In the genomic region with DNA sequence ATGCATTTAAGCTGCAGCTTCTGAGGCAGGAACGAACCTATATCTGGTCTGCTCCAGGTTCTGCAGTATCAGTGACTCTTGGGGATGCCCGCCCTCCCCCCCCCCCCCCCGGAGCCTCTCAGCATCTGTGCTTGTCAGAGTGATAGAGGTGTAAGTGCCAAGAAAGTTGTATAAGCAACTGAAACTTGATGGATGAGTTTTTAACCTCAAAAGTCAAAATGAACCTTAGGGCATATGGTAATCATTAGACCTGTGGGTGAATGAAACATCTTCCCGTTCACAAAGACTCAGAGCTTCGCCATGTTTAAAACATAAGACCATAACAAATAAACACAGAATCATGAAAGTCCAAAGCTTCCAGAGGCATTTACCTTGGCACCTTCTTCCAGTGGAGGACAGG, we compare ENCODE assay signal across 23 mouse cellular contexts.
A peak's percentile ranks its signal among the peaks of the same experiment; 100 is the strongest.
DNase-seq lines count a peak whose midpoint lies in the region; ATAC-seq and TF ChIP-seq lines count a peak whose summit lies in the region.
"Had no signal": no experiment of that assay in that cellular context is flagged by ENCODE, and none has a peak within 500 bp of the region (broad histone marks: within the 10 kb centered on the region; RNA-seq: fewer than 3 reads in every experiment).

No protein-coding gene starts in this region.

- 69% methylated on average over 5 of the region's 5 CpGs for WGBS in kidney, embryonic 16.5 days
- 69% methylated on average over 5 of the region's 5 CpGs for WGBS in kidney, embryonic 15.5 days
- WGBS in embryonic facial prominence, embryonic 11.5 days: 56% methylated on average over 5 of the region's 5 CpGs
- 79% methylated on average over 5 of the region's 5 CpGs for WGBS in liver, postnatal 0 days (ENCODE audit: insufficient replicate concordance)

- DNase-seq in heart, adult 11 months: peak; percentile 1
- DNase-seq in heart, postnatal 25 days (ENCODE audit: low spot score): no peak
- peak; percentile 17 for DNase-seq in embryonic facial prominence, embryonic 11.5 days (ENCODE audit: low spot score)
- DNase-seq in cerebellum, postnatal 10 days: no peak
- no peak for DNase-seq in liver, postnatal 0 days
- DNase-seq: cerebellum, adult 11 months; cerebellum, adult 8-10 months; cerebellum, postnatal 14 days; forebrain, postnatal 0 days; gastrocnemius, postnatal 10 days; heart, postnatal 36 days; kidney, adult 18-20 months had no signal

- H3K4me2 ChIP-seq in kidney, embryonic 16.5 days (replicated peaks; ENCODE audit: low read depth, low read length): no peak overlapping the region
- no peak overlapping the region for H3K4me2 ChIP-seq in kidney, embryonic 15.5 days
- H3K4me2 ChIP-seq in embryonic facial prominence, embryonic 11.5 days (ENCODE audit: low read depth, low read length): no peak overlapping the region
- peak overlapping the region; percentile 22 for H3K4me2 ChIP-seq in myocyte (ENCODE audit: low read depth)
- no peak overlapping the region for H3K4me2 ChIP-seq in liver, postnatal 0 days (ENCODE audit: low read depth, low read length)
- H3K4me2 ChIP-seq: embryonic facial prominence, embryonic 13.5 days; heart, embryonic 11.5 days; hindbrain, embryonic 13.5 days; intestine, embryonic 15.5 days had no signal

- no peaks in the 10 kb centered on the region for H3K27me3 ChIP-seq in kidney, embryonic 16.5 days (ENCODE audit: insufficient read depth, low read length)
- no peaks in the 10 kb centered on the region for H3K27me3 ChIP-seq in kidney, embryonic 15.5 days
- no peaks in the 10 kb centered on the region for H3K27me3 ChIP-seq in embryonic facial prominence, embryonic 11.5 days (ENCODE audit: control insufficient read depth, insufficient read depth, low read length)
- H3K27me3 ChIP-seq in myocyte (ENCODE audit: control insufficient read depth, insufficient read depth, insufficient read length): no peaks in the 10 kb centered on the region
- no peaks in the 10 kb centered on the region for H3K27me3 ChIP-seq in liver, postnatal 0 days (ENCODE audit: insufficient read depth, low read length)
- H3K27me3 ChIP-seq: embryonic facial prominence, embryonic 13.5 days; hindbrain, embryonic 13.5 days; intestine, embryonic 15.5 days had no signal

- no peaks in the 10 kb centered on the region for H3K9me3 ChIP-seq in kidney, embryonic 16.5 days (ENCODE audit: low read length)
- H3K9me3 ChIP-seq in kidney, embryonic 15.5 days (replicated peaks): no peaks in the 10 kb centered on the region
- H3K9me3 ChIP-seq in embryonic facial prominence, embryonic 11.5 days (replicated peaks; ENCODE audit: control insufficient read depth, low read length): no peaks in the 10 kb centered on the region
- no peaks in the 10 kb centered on the region for H3K9me3 ChIP-seq in liver, postnatal 0 days (ENCODE audit: low read length)
- H3K9me3 ChIP-seq: embryonic facial prominence, embryonic 13.5 days; hindbrain, embryonic 10.5 days; hindbrain, embryonic 13.5 days; intestine, embryonic 15.5 days had no signal

- peak overlapping the region; percentile 46; the same call in 1 of the 2 replicates for H3K27ac ChIP-seq in kidney, embryonic 16.5 days (ENCODE audit: low read length)
- no peak overlapping the region for H3K27ac ChIP-seq in kidney, embryonic 15.5 days
- H3K27ac ChIP-seq in embryonic facial prominence, embryonic 11.5 days (replicated peaks; ENCODE audit: low read depth, low read length): no peak overlapping the region
- H3K27ac ChIP-seq in liver, postnatal 0 days (ENCODE audit: low read depth): no peak overlapping the region
- H3K27ac ChIP-seq: hindbrain, embryonic 10.5 days; hindbrain, embryonic 13.5 days; intestine, embryonic 15.5 days had no signal

- H3K36me3 ChIP-seq in kidney, embryonic 16.5 days (ENCODE audit: insufficient read depth, low read length): peaks cover 5% of the 10 kb centered on the region; the same call in 1 of the 2 replicates
- peaks cover 15% of the 10 kb centered on the region for H3K36me3 ChIP-seq in kidney, embryonic 15.5 days
- H3K36me3 ChIP-seq in embryonic facial prominence, embryonic 11.5 days (replicated peaks; ENCODE audit: control insufficient read depth, insufficient read depth, low read depth, low read length): no peaks in the 10 kb centered on the region
- H3K36me3 ChIP-seq in myocyte (ENCODE audit: control insufficient read depth, insufficient read depth): peaks cover 42% of the 10 kb centered on the region
- H3K36me3 ChIP-seq in liver, postnatal 0 days (replicated peaks; ENCODE audit: insufficient read depth, low read length): no peaks in the 10 kb centered on the region
- H3K36me3 ChIP-seq: intestine, embryonic 15.5 days had no signal

- H3K4me1 ChIP-seq in kidney, embryonic 16.5 days (ENCODE audit: insufficient read depth, low read length): peaks cover 15% of the 10 kb centered on the region
- H3K4me1 ChIP-seq in kidney, embryonic 15.5 days: peaks cover 10% of the 10 kb centered on the region
- no peaks in the 10 kb centered on the region for H3K4me1 ChIP-seq in embryonic facial prominence, embryonic 11.5 days (ENCODE audit: control insufficient read depth, insufficient read depth, low read length)
- no peaks in the 10 kb centered on the region for H3K4me1 ChIP-seq in liver, postnatal 0 days (ENCODE audit: insufficient read depth)
- H3K4me1 ChIP-seq: hindbrain, embryonic 13.5 days; intestine, embryonic 15.5 days had no signal

- no peaks in the 10 kb centered on the region for H3K79me2 ChIP-seq in myocyte (ENCODE audit: control insufficient read depth, insufficient read depth)

- no peak for TF ChIP-seq POLR2A in myocyte (IDR thresholded peaks at IDR 0.05; ENCODE audit: insufficient read length, low read depth)

- TF ChIP-seq EP300 in liver, postnatal 0 days (IDR thresholded peaks at IDR 0.05; ENCODE audit: low read depth): no peak

- no peak overlapping the region for H3K4me3 ChIP-seq in kidney, embryonic 16.5 days (ENCODE audit: low read length)
- no peak overlapping the region for H3K4me3 ChIP-seq in kidney, embryonic 15.5 days (replicated peaks)
- H3K4me3 ChIP-seq in embryonic facial prominence, embryonic 11.5 days (ENCODE audit: low read depth, low read length): no peak overlapping the region
- H3K4me3 ChIP-seq in myocyte: no peak overlapping the region
- no peak overlapping the region for H3K4me3 ChIP-seq in liver, postnatal 0 days (ENCODE audit: low read depth, low read length)
- H3K4me3 ChIP-seq: embryonic facial prominence, embryonic 13.5 days; hindbrain, embryonic 10.5 days; hindbrain, embryonic 13.5 days; intestine, embryonic 15.5 days had no signal

- no peak for TF ChIP-seq CTCF in liver, postnatal 0 days (IDR thresholded peaks at IDR 0.05; ENCODE audit: low read depth)

- ATAC-seq in kidney, embryonic 16.5 days (ENCODE audit: low FRiP score, low TSS enrichment): no peak
- ATAC-seq in kidney, embryonic 15.5 days (replicated peaks; ENCODE audit: low FRiP score): no peak
- no peak for ATAC-seq in embryonic facial prominence, embryonic 11.5 days (replicated peaks; ENCODE audit: insufficient number of reproducible peaks, low FRiP score, low TSS enrichment, low read depth)
- ATAC-seq in liver, postnatal 0 days: no peak
- ATAC-seq: CD4-positive, CD25-positive, alpha-beta regulatory T cell, adult 4 months; forebrain, embryonic 14.5 days; forebrain, postnatal 0 days; hindbrain, embryonic 16.5 days; intestine, embryonic 15.5 days had no signal

- intact Hi-C loops in heart, postnatal 25 days (cut with DNase I): no loop called here

- H3K9ac ChIP-seq in kidney, embryonic 16.5 days (replicated peaks; ENCODE audit: low read length): no peak overlapping the region
- no peak overlapping the region for H3K9ac ChIP-seq in kidney, embryonic 15.5 days
- H3K9ac ChIP-seq in embryonic facial prominence, embryonic 11.5 days (replicated peaks; ENCODE audit: low read length): no peak overlapping the region
- no peak overlapping the region for H3K9ac ChIP-seq in liver, postnatal 0 days (replicated peaks)
- H3K9ac ChIP-seq: embryonic facial prominence, embryonic 13.5 days; forebrain, postnatal 0 days; hindbrain, embryonic 13.5 days; intestine, embryonic 15.5 days had no signal

- H3ac ChIP-seq in myocyte (ENCODE audit: control insufficient read depth, insufficient read length): no peak overlapping the region

TF ChIP-seq in myocyte, 11 proteins besides CTCF, POLR2A, EP300 and RAD21:
- no peak for TF ChIP-seq MYOD1 (IDR thresholded peaks at IDR 0.05; ENCODE audit: control insufficient read depth in 1 of 3, insufficient read length in 2 of 3, low read depth in 2 of 3)
- peak; percentile 69; the same call in 1 of the 2 replicates for TF ChIP-seq CEBPB (IDR thresholded peaks at IDR 0.05; ENCODE audit: insufficient read depth, poor library complexity, severe bottlenecking)
- no peak for TF ChIP-seq SRF (IDR thresholded peaks at IDR 0.05; ENCODE audit: control insufficient read depth, insufficient read length, low read depth)
- TF ChIP-seq TCF3 (IDR thresholded peaks at IDR 0.05; ENCODE audit: insufficient read length, low read depth): no peak
- TF ChIP-seq TCF12 (IDR thresholded peaks at IDR 0.05; ENCODE audit: insufficient read depth, poor library complexity, severe bottlenecking): no peak
- TF ChIP-seq MYOG (IDR thresholded peaks at IDR 0.05; ENCODE audit: control insufficient read depth in 1 of 3, insufficient read depth in 1 of 3, insufficient read length in 2 of 3, low read depth in 2 of 3): no peak
- no peak for TF ChIP-seq USF1 (IDR thresholded peaks at IDR 0.05; ENCODE audit: low read depth)
- no peak for TF ChIP-seq E2F4 (IDR thresholded peaks at IDR 0.05; ENCODE audit: insufficient read depth)

Comparison
In these comparisons a context has a peak if more than half of its experiments do, and no peak if none do; other contexts are left out.
1. DNase-seq: peak in heart, adult 11 months (single experiment) and embryonic facial prominence, embryonic 11.5 days (single experiment); none in heart, postnatal 25 days (single experiment), cerebellum, postnatal 10 days (0 of 2) and liver, postnatal 0 days (single experiment).